Mouse (Mus musculus) gastrocnemius, postnatal 14 days (tissue): ENCODE data around the gene Rev3l. TPM values are rescaled to one million over a fixed set of nuclear protein-coding genes. Genes with fewer than 3 reads are reported as not detected.

Experiments
- total RNA-seq, 2 experiments: library from RNA; stranded (reverse); gene quantifications; 2 replicates each; pipeline ENCODE4 v1.2.3; 2021

The Rev3l gene
- total RNA-seq, 2 experiments from 2014 or later = 36.3 to 40.9 TPM

Other genes with a start within 250 kb of the Rev3l start
- 1 to 10 TPM; 4.2 to 7.9 TPM for gene Traf3ip2, start 119.2 kb upstream of the Rev3l start, total RNA-seq
- gene Mfsd4b4, start 167.1 kb downstream of the Rev3l start, total RNA-seq = 1 to 10 TPM; 1.6 to 2.3 TPM
- under 1 TPM; 0.16 to 0.20 TPM for gene Mfsd4b2, start 194.8 kb downstream of the Rev3l start, total RNA-seq
- 1 to 10 TPM; 3.0 to 6.2 TPM for gene Mfsd4b3, start 228.0 kb downstream of the Rev3l start, total RNA-seq